In genomic region chr6:112776718-112777117, GRCm38 (mm10) we compare ENCODE assay signal across 21 mouse cellular contexts.
DNase-seq lines count a peak whose midpoint lies in the region; ATAC-seq and TF ChIP-seq lines count a peak whose summit lies in the region.
"Had no signal": no experiment of that assay in that cellular context is flagged by ENCODE, and none has a peak within 500 bp of the region (broad histone marks: within the 10 kb centered on the region; RNA-seq: fewer than 3 reads in every experiment).

No protein-coding gene starts in this region.

- H3K9ac ChIP-seq in kidney, embryonic 15.5 days: no peak overlapping the region
- H3K9ac ChIP-seq in embryonic facial prominence, embryonic 11.5 days (replicated peaks; ENCODE audit: low read length): no peak overlapping the region
- H3K9ac ChIP-seq: forebrain, embryonic 13.5 days; hindbrain, embryonic 14.5 days; liver, embryonic 15.5 days had no signal

- H3K4me3 ChIP-seq in kidney, embryonic 15.5 days (replicated peaks): no peak overlapping the region
- no peak overlapping the region for H3K4me3 ChIP-seq in embryonic facial prominence, embryonic 11.5 days (ENCODE audit: low read depth, low read length)
- no peak overlapping the region for H3K4me3 ChIP-seq in cerebellum, adult 2 months (replicated peaks; ENCODE audit: insufficient read depth, low read depth, low read length)
- H3K4me3 ChIP-seq: forebrain, embryonic 13.5 days; heart, adult 2 months; liver, embryonic 15.5 days; midbrain, embryonic 10.5 days had no signal

- WGBS in kidney, embryonic 15.5 days: 90% methylated on average over 6 of the region's 6 CpGs
- 92% methylated on average over 6 of the region's 6 CpGs for WGBS in embryonic facial prominence, embryonic 11.5 days
- WGBS in cerebellum, adult 2 months: 90% methylated on average over 6 of the region's 6 CpGs

- H3K4me1 ChIP-seq in kidney, embryonic 15.5 days: no peaks in the 10 kb centered on the region
- H3K4me1 ChIP-seq in embryonic facial prominence, embryonic 11.5 days (ENCODE audit: control insufficient read depth, insufficient read depth, low read length): no peaks in the 10 kb centered on the region
- peaks cover 8% of the 10 kb centered on the region for H3K4me1 ChIP-seq in cerebellum, adult 2 months (ENCODE audit: control insufficient read depth, insufficient read depth, low read length)
- H3K4me1 ChIP-seq: forebrain, embryonic 13.5 days; liver, embryonic 15.5 days; midbrain, embryonic 10.5 days had no signal

- no peak overlapping the region for H3K27ac ChIP-seq in kidney, embryonic 15.5 days
- no peak overlapping the region for H3K27ac ChIP-seq in embryonic facial prominence, embryonic 11.5 days (replicated peaks; ENCODE audit: low read depth, low read length)
- no peak overlapping the region for H3K27ac ChIP-seq in cerebellum, adult 2 months (ENCODE audit: insufficient read depth, low read length)
- H3K27ac ChIP-seq: forebrain, embryonic 13.5 days; heart, adult 2 months; hindbrain, embryonic 14.5 days; liver, embryonic 15.5 days; macrophage; midbrain, embryonic 10.5 days had no signal

- DNase-seq in kidney, postnatal 10 days: peak; percentile 16
- peak; percentile 29 for DNase-seq in 416B (ENCODE audit: low read depth)
- peak; percentile 44 for DNase-seq in NIH3T3 (ENCODE audit: low read depth)
- DNase-seq in embryonic facial prominence, embryonic 11.5 days (ENCODE audit: low spot score): peak; percentile 33
- DNase-seq in cerebellum, adult 2 months: no peak
- DNase-seq in Muller cell, postnatal 12 days (ENCODE audit: inconsistent ontology term): no peak
- DNase-seq: adrenal gland, postnatal 10 days; cerebellum, adult 8-10 months; gastrocnemius, postnatal 36 days; heart, adult 2 months; layer of hippocampus, adult 9-11 months; liver; thymus, adult 18-20 months had no signal

- ATAC-seq in kidney, embryonic 15.5 days (replicated peaks; ENCODE audit: low FRiP score): no peak
- no peak for ATAC-seq in embryonic facial prominence, embryonic 11.5 days (replicated peaks; ENCODE audit: insufficient number of reproducible peaks, low FRiP score, low TSS enrichment, low read depth)
- ATAC-seq: forebrain, embryonic 13.5 days; intestine, embryonic 16.5 days; midbrain, embryonic 16.5 days had no signal

- no peaks in the 10 kb centered on the region for H3K27me3 ChIP-seq in kidney, embryonic 15.5 days
- H3K27me3 ChIP-seq in embryonic facial prominence, embryonic 11.5 days (ENCODE audit: control insufficient read depth, insufficient read depth, low read length): no peaks in the 10 kb centered on the region
- H3K27me3 ChIP-seq in cerebellum, adult 2 months (ENCODE audit: control insufficient read depth, insufficient read depth, low read length): no peaks in the 10 kb centered on the region
- H3K27me3 ChIP-seq: forebrain, embryonic 13.5 days; liver, embryonic 15.5 days had no signal

- TF ChIP-seq CTCF in cerebellum, adult 2 months (IDR thresholded peaks at IDR 0.05; ENCODE audit: borderline replicate concordance, insufficient read depth, low read depth, low read length): no peak

- no peak for TF ChIP-seq POLR2A in cerebellum, adult 2 months (IDR thresholded peaks at IDR 0.05; ENCODE audit: borderline replicate concordance, insufficient read depth, low read length)

- no peaks in the 10 kb centered on the region for H3K9me3 ChIP-seq in kidney, embryonic 15.5 days (replicated peaks)
- no peaks in the 10 kb centered on the region for H3K9me3 ChIP-seq in embryonic facial prominence, embryonic 11.5 days (replicated peaks; ENCODE audit: control insufficient read depth, low read length)
- H3K9me3 ChIP-seq: liver, embryonic 15.5 days; midbrain, embryonic 10.5 days had no signal

- peaks cover 4% of the 10 kb centered on the region for H3K36me3 ChIP-seq in kidney, embryonic 15.5 days
- no peaks in the 10 kb centered on the region for H3K36me3 ChIP-seq in embryonic facial prominence, embryonic 11.5 days (replicated peaks; ENCODE audit: control insufficient read depth, insufficient read depth, low read depth, low read length)
- H3K36me3 ChIP-seq: liver, embryonic 15.5 days had no signal

- H3K4me2 ChIP-seq in kidney, embryonic 15.5 days: no peak overlapping the region
- no peak overlapping the region for H3K4me2 ChIP-seq in embryonic facial prominence, embryonic 11.5 days (ENCODE audit: low read depth, low read length)
- H3K4me2 ChIP-seq: forebrain, embryonic 13.5 days; hindbrain, embryonic 14.5 days; liver, embryonic 15.5 days had no signal

Comparison
In these comparisons a context has a peak if more than half of its experiments do, and no peak if none do; other contexts are left out.
1. DNase-seq: peak in kidney, postnatal 10 days (single experiment), 416B (single experiment), NIH3T3 (single experiment) and embryonic facial prominence, embryonic 11.5 days (single experiment); none in cerebellum, adult 2 months (0 of 2) and Muller cell, postnatal 12 days (single experiment).